In the genomic region with DNA sequence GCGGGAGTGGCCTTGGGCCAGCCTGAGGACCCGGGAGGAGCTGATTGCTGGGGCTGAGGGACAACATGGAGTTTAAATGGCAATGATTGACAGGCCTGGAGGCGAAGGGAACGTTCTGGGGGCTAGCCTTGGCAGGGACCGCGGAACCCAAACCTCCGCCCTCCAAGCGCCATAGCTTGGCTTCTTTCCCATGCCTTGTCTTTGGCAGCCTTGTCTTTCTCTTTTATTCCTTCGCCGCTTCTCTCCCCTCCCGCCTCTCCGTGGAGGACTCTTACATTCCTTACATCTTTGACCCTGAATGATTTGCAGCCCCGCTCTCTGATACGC, we compare ENCODE assay signal across 8 mouse cellular contexts. TPM values are rescaled to one million over a fixed set of nuclear protein-coding genes. Genes with fewer than 3 reads are reported as not detected.
A peak's percentile ranks its signal among the peaks of the same experiment; 100 is the strongest.
DNase-seq lines count a peak whose midpoint lies in the region; ATAC-seq and TF ChIP-seq lines count a peak whose summit lies in the region.

No protein-coding gene starts in this region.

- TF ChIP-seq POLR2A in brain, embryonic 14.5 days (IDR thresholded peaks at IDR 0.05; ENCODE audit: borderline replicate concordance, extremely low read depth, insufficient read depth, insufficient read length, poor library complexity, severe bottlenecking), result no peak

- H3K4me2 ChIP-seq in forebrain, embryonic 11.5 days (ENCODE audit: low read depth, low read length, severe bottlenecking), result peak overlapping the region; percentile 96
- peak overlapping the region; percentile 94 for H3K4me2 ChIP-seq in kidney, embryonic 16.5 days (replicated peaks; ENCODE audit: low read depth, low read length)

- H3K36me3 ChIP-seq in megakaryocyte, embryonic 14.5 days (replicated peaks; ENCODE audit: low read length), result peaks cover 55% of the 10 kb centered on the region
- H3K36me3 ChIP-seq in forebrain, embryonic 11.5 days (ENCODE audit: control insufficient read depth, insufficient read depth, low read length), result no peaks in the 10 kb centered on the region; the same call in 1 of the 2 replicates
- peaks cover 23% of the 10 kb centered on the region for H3K36me3 ChIP-seq in kidney, embryonic 16.5 days (ENCODE audit: insufficient read depth, low read length)

- under 1% methylated on average over 14 of the region's 14 CpGs for WGBS in forebrain, embryonic 11.5 days
- WGBS in kidney, embryonic 16.5 days, result 0% methylated on average over 14 of the region's 14 CpGs

- H3K9me3 ChIP-seq in megakaryocyte, embryonic 14.5 days, result no peaks in the 10 kb centered on the region
- no peaks in the 10 kb centered on the region for H3K9me3 ChIP-seq in forebrain, embryonic 11.5 days (ENCODE audit: control insufficient read depth, low read length)
- no peaks in the 10 kb centered on the region for H3K9me3 ChIP-seq in kidney, embryonic 16.5 days (ENCODE audit: low read length)

- H3K4me1 ChIP-seq in megakaryocyte, embryonic 14.5 days, result peaks cover 61% of the 10 kb centered on the region
- H3K4me1 ChIP-seq in forebrain, embryonic 11.5 days (replicated peaks; ENCODE audit: control insufficient read depth, insufficient read depth, low read length), result peaks cover 13% of the 10 kb centered on the region
- peaks cover 32% of the 10 kb centered on the region for H3K4me1 ChIP-seq in kidney, embryonic 16.5 days (ENCODE audit: insufficient read depth, low read length)

- DNase-seq in brain, embryonic 14.5 days (ENCODE audit: low read depth), result peak; percentile 74
- no peak for DNase-seq in forebrain, embryonic 11.5 days (ENCODE audit: low spot score)
- peak; percentile 32 for DNase-seq in mesoderm, embryonic 11.5 days (ENCODE audit: low read depth, low spot score)
- no peak for DNase-seq in right cerebral cortex, postnatal 14 days

- peak overlapping the region; percentile 84 for H3K9ac ChIP-seq in forebrain, embryonic 11.5 days (ENCODE audit: low read length)
- peak overlapping the region; percentile 93 for H3K9ac ChIP-seq in kidney, embryonic 16.5 days (replicated peaks; ENCODE audit: low read length)

- TF ChIP-seq CTCF in brain, embryonic 14.5 days (IDR thresholded peaks at IDR 0.05; ENCODE audit: borderline replicate concordance, extremely low read depth, insufficient read depth, insufficient read length), result no peak

- H3K4me3 ChIP-seq in megakaryocyte, embryonic 14.5 days (replicated peaks), result peak overlapping the region; percentile 94
- H3K4me3 ChIP-seq in forebrain, embryonic 11.5 days (ENCODE audit: low read depth, low read length), result peak overlapping the region; percentile 93
- peak overlapping the region; percentile 99 for H3K4me3 ChIP-seq in kidney, embryonic 16.5 days (ENCODE audit: low read length)

- ATAC-seq in megakaryocyte, adult 5-6 weeks (ENCODE audit: poor library complexity, severe bottlenecking), result no peak
- no peak for ATAC-seq in forebrain, embryonic 11.5 days (replicated peaks; ENCODE audit: low FRiP score)
- ATAC-seq in kidney, embryonic 16.5 days (ENCODE audit: low FRiP score, low TSS enrichment), result no peak
- no peak for ATAC-seq in granulocyte monocyte progenitor cell, adult 5-6 weeks (replicated peaks; ENCODE audit: poor library complexity, severe bottlenecking)

- no peaks in the 10 kb centered on the region for H3K27me3 ChIP-seq in megakaryocyte, embryonic 14.5 days (replicated peaks)
- no peaks in the 10 kb centered on the region for H3K27me3 ChIP-seq in forebrain, embryonic 11.5 days (ENCODE audit: control insufficient read depth, insufficient read depth, low read length)
- H3K27me3 ChIP-seq in kidney, embryonic 16.5 days (ENCODE audit: insufficient read depth, low read length), result no peaks in the 10 kb centered on the region

- peak overlapping the region; percentile 81 for H3K27ac ChIP-seq in forebrain, embryonic 11.5 days (ENCODE audit: low read depth, low read length)
- H3K27ac ChIP-seq in kidney, embryonic 16.5 days (ENCODE audit: low read length), result peak overlapping the region; percentile 98

RNA-seq across cellular contexts. Expression of a gene that starts 0.6 kb away (rescaled TPM):
- 17.0 and 19.5 TPM in 2 replicates for polyA plus RNA-seq in megakaryocyte, embryonic 14.5 days (2012; ENCODE audit: insufficient read depth, low replicate concordance)
- 16.4 and 17.6 TPM in 2 replicates for total RNA-seq in megakaryocyte, adult 5-6 weeks (2015)
- 24.6 and 26.1 TPM in 2 replicates for total RNA-seq in megakaryocyte, adult 5-6 weeks (2017)
- 73.9 and 76.9 TPM in 2 replicates for polyA plus RNA-seq in brain, embryonic 14.5 days (2012; rRNA removed)
- polyA plus RNA-seq in forebrain, embryonic 11.5 days (2014; fragmentation: Nextera tagmentation; extraction: Ambion mirVana), result 41.5 and 47.9 TPM in 2 replicates
- polyA plus RNA-seq in kidney, embryonic 16.5 days (2015; fragmentation: Nextera tagmentation; extraction: Ambion mirVana), result 52.5 and 52.6 TPM in 2 replicates
- 15.7 and 29.1 TPM in 2 replicates for total RNA-seq in granulocyte monocyte progenitor cell, adult 5-6 weeks (2014; fragmentation: Nextera tagmentation)
- total RNA-seq in granulocyte monocyte progenitor cell, adult 5-6 weeks (2017), result 16.5 and 18.6 TPM in 2 replicates

RNA-seq across cellular contexts. Expression of a gene that starts 0.7 kb away (rescaled TPM):
- 458 and 1,055 TPM in 2 replicates for polyA plus RNA-seq in megakaryocyte, embryonic 14.5 days (2012; ENCODE audit: insufficient read depth, low replicate concordance)
- 76.8 and 79.3 TPM in 2 replicates for total RNA-seq in megakaryocyte, adult 5-6 weeks (2015)
- total RNA-seq in megakaryocyte, adult 5-6 weeks (2017), result 54.3 and 59.1 TPM in 2 replicates
- polyA plus RNA-seq in brain, embryonic 14.5 days (2012; rRNA removed), result 96.8 and 102 TPM in 2 replicates
- polyA plus RNA-seq in forebrain, embryonic 11.5 days (2014; fragmentation: Nextera tagmentation; extraction: Ambion mirVana), result 151 TPM in 2 replicates
- polyA plus RNA-seq in kidney, embryonic 16.5 days (2015; fragmentation: Nextera tagmentation; extraction: Ambion mirVana), result 81.7 and 94.8 TPM in 2 replicates
- total RNA-seq in granulocyte monocyte progenitor cell, adult 5-6 weeks (2014; fragmentation: Nextera tagmentation), result 80.4 and 115 TPM in 2 replicates
- total RNA-seq in granulocyte monocyte progenitor cell, adult 5-6 weeks (2017), result 58.6 and 60.5 TPM in 2 replicates

RNA-seq across cellular contexts. Expression of a gene that starts 11.0 kb away (rescaled TPM):
- polyA plus RNA-seq in megakaryocyte, embryonic 14.5 days (2012; ENCODE audit: insufficient read depth, low replicate concordance), result not detected in 2 replicates
- total RNA-seq in megakaryocyte, adult 5-6 weeks (2015), result not detected in 2 replicates
- not detected in 2 replicates for total RNA-seq in megakaryocyte, adult 5-6 weeks (2017)
- 0.04 and 0.35 TPM in 2 replicates for polyA plus RNA-seq in brain, embryonic 14.5 days (2012; rRNA removed)
- polyA plus RNA-seq in forebrain, embryonic 11.5 days (2014; fragmentation: Nextera tagmentation; extraction: Ambion mirVana), result 0.24 TPM in 1 of 2 replicates, not detected in the other
- polyA plus RNA-seq in kidney, embryonic 16.5 days (2015; fragmentation: Nextera tagmentation; extraction: Ambion mirVana), result 69.0 and 75.1 TPM in 2 replicates
- total RNA-seq in granulocyte monocyte progenitor cell, adult 5-6 weeks (2014; fragmentation: Nextera tagmentation), result not detected in 2 replicates
- not detected in 2 replicates for total RNA-seq in granulocyte monocyte progenitor cell, adult 5-6 weeks (2017)

RNA-seq across cellular contexts. Expression of a gene that starts 35.1 kb away (rescaled TPM):
- polyA plus RNA-seq in megakaryocyte, embryonic 14.5 days (2012; ENCODE audit: insufficient read depth, low replicate concordance), result 18.3 and 19.7 TPM in 2 replicates
- 35.2 and 37.0 TPM in 2 replicates for total RNA-seq in megakaryocyte, adult 5-6 weeks (2015)
- 9.3 and 13.7 TPM in 2 replicates for total RNA-seq in megakaryocyte, adult 5-6 weeks (2017)
- polyA plus RNA-seq in brain, embryonic 14.5 days (2012; rRNA removed), result 43.1 and 55.1 TPM in 2 replicates
- 13.3 and 15.4 TPM in 2 replicates for polyA plus RNA-seq in forebrain, embryonic 11.5 days (2014; fragmentation: Nextera tagmentation; extraction: Ambion mirVana)
- polyA plus RNA-seq in kidney, embryonic 16.5 days (2015; fragmentation: Nextera tagmentation; extraction: Ambion mirVana), result 11.9 and 12.8 TPM in 2 replicates
- total RNA-seq in granulocyte monocyte progenitor cell, adult 5-6 weeks (2014; fragmentation: Nextera tagmentation), result 58.1 and 60.1 TPM in 2 replicates
- 9.1 and 11.3 TPM in 2 replicates for total RNA-seq in granulocyte monocyte progenitor cell, adult 5-6 weeks (2017)

RNA-seq across cellular contexts. Expression of a gene that starts 43.2 kb away (rescaled TPM):
- 5.0 and 18.0 TPM in 2 replicates for polyA plus RNA-seq in megakaryocyte, embryonic 14.5 days (2012; ENCODE audit: insufficient read depth, low replicate concordance)
- total RNA-seq in megakaryocyte, adult 5-6 weeks (2015), result 22.6 and 24.4 TPM in 2 replicates
- total RNA-seq in megakaryocyte, adult 5-6 weeks (2017), result 14.1 and 19.2 TPM in 2 replicates
- 69.0 and 90.1 TPM in 2 replicates for polyA plus RNA-seq in brain, embryonic 14.5 days (2012; rRNA removed)
- polyA plus RNA-seq in forebrain, embryonic 11.5 days (2014; fragmentation: Nextera tagmentation; extraction: Ambion mirVana), result 21.0 and 23.1 TPM in 2 replicates
- polyA plus RNA-seq in kidney, embryonic 16.5 days (2015; fragmentation: Nextera tagmentation; extraction: Ambion mirVana), result 4.1 and 10.9 TPM in 2 replicates
- total RNA-seq in granulocyte monocyte progenitor cell, adult 5-6 weeks (2014; fragmentation: Nextera tagmentation), result 20.8 and 28.4 TPM in 2 replicates
- 6.8 and 7.9 TPM in 2 replicates for total RNA-seq in granulocyte monocyte progenitor cell, adult 5-6 weeks (2017)

Comparison
In these comparisons a context has a peak if more than half of its experiments do, and no peak if none do; other contexts are left out.
1. DNase-seq: peak in brain, embryonic 14.5 days (single experiment) and mesoderm, embryonic 11.5 days (single experiment); none in forebrain, embryonic 11.5 days (single experiment) and right cerebral cortex, postnatal 14 days (single experiment).
2. RNA of a gene that starts 11.0 kb away (polyA plus RNA-seq): 69.0 to 75.1 TPM in kidney, embryonic 16.5 days; 0.24 TPM in forebrain, embryonic 11.5 days, 0.04 to 0.35 TPM in brain, embryonic 14.5 days and not detected in megakaryocyte, embryonic 14.5 days; every median in the first group is over 10 times any median in the second.
3. Peak in every context shown above with its lines, with median percentiles within 50 percentile points of each other: H3K4me3 ChIP-seq.